In the genomic region with DNA sequence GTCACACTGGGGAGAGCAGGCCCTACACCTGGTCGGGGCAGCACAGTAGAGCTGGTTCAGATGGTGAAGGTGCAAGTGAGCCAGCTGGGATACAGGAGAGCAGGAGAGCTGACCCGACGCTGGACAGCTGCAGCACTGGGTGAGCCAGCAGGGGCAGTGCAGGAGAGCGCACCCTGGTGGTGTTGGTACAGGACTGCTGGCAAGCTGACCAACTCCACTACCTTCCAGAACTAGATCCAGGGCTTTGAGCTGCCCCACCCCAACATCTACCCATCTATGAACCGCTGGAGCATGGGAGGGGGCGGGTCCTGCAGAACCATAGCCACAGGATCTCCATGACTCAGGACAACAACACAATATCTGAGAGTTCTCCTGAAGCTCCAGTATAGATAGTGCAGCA, we compare ENCODE assay signal across 12 mouse cellular contexts. TPM values are rescaled to one million over a fixed set of nuclear protein-coding genes. Genes with fewer than 3 reads are reported as not detected.
DNase-seq lines count a peak whose midpoint lies in the region; ATAC-seq and TF ChIP-seq lines count a peak whose summit lies in the region.
"Had no signal": no experiment of that assay in that cellular context is flagged by ENCODE, and none has a peak within 500 bp of the region (broad histone marks: within the 10 kb centered on the region; RNA-seq: fewer than 3 reads in every experiment).

No protein-coding gene starts in this region.

- no peaks in the 10 kb centered on the region for H3K36me3 ChIP-seq in C2C12 (ENCODE audit: control insufficient read depth, insufficient read depth)

- no peaks in the 10 kb centered on the region for H3K79me3 ChIP-seq in C2C12 (ENCODE audit: low read depth)

- peak; percentile 57 for TF ChIP-seq CTCF in C2C12 (IDR thresholded peaks at IDR 0.05; ENCODE audit: control insufficient read depth, insufficient read depth, insufficient read length)

- no peak overlapping the region for H3K4me3 ChIP-seq in C2C12 (ENCODE audit: insufficient read depth, poor library complexity, severe bottlenecking)

- H3ac ChIP-seq in C2C12 (ENCODE audit: control insufficient read depth, insufficient read length, low read depth): no peak overlapping the region

- H3K79me2 ChIP-seq in C2C12 (ENCODE audit: control insufficient read depth, insufficient read depth): no peaks in the 10 kb centered on the region

- DNase-seq in embryo, embryonic 10 days (ENCODE audit: low spot score): peak; percentile 18
- DNase-seq in embryo, embryonic 11 days: no peak
- peak; percentile 6 for DNase-seq in left cerebral cortex, postnatal 4 days
- no peak for DNase-seq in left cerebral cortex, adult 18-20 months (ENCODE audit: low spot score in 2 of 2)
- DNase-seq in frontal cortex, postnatal 14 days (ENCODE audit: low spot score in 2 of 2): no peak
- no peak for DNase-seq in gastrocnemius, postnatal 36 days
- DNase-seq: gastrocnemius, postnatal 10 days; kidney, adult 9 months had no signal

- H3K27me3 ChIP-seq in C2C12 (ENCODE audit: control insufficient read depth, insufficient read depth, insufficient read length): peaks cover 7% of the 10 kb centered on the region

- intact Hi-C loops in left cerebral cortex, postnatal 4 days (cut with DNase I): no loop called here
- intact Hi-C loops in gastrocnemius, postnatal 36 days (cut with DNase I): no loop called here

- 0 out of 2 replicates have a peak, but pooled peaks have one; percentile 29 for ATAC-seq in common myeloid progenitor, adult 5-6 weeks (replicated peaks; ENCODE audit: low read depth, poor library complexity, severe bottlenecking)

TF ChIP-seq in C2C12, 6 proteins besides CTCF, POLR2A, EP300 and RAD21:
- TF ChIP-seq FOSL1 (IDR thresholded peaks at IDR 0.05; ENCODE audit: insufficient read depth, low read length, poor library complexity, severe bottlenecking): no peak
- no peak for TF ChIP-seq MAX (IDR thresholded peaks at IDR 0.05)
- no peak for TF ChIP-seq USF1 (IDR thresholded peaks at IDR 0.05; ENCODE audit: low read depth)
- no peak for TF ChIP-seq MYOG (IDR thresholded peaks at IDR 0.05; ENCODE audit: control insufficient read depth, extremely low read depth, insufficient read length)
- no peak for TF ChIP-seq MYOD1 (IDR thresholded peaks at IDR 0.05; ENCODE audit: control insufficient read depth, insufficient read length, low read depth)
- TF ChIP-seq CEBPB (IDR thresholded peaks at IDR 0.05; ENCODE audit: low read depth): no peak
TF ChIP-seq in C2C12: peak in this region for 0.

RNA-seq across cellular contexts. Expression of gene Gzmn, which starts 12.5 kb away (rescaled TPM):
- total RNA-seq in left cerebral cortex, postnatal 4 days (2021): not detected
- not detected for total RNA-seq in left cerebral cortex, adult 18-20 months (2021)
- polyA plus RNA-seq in C2C12 (2012; fragmentation: generic; extraction: Trizol): not detected
- total RNA-seq in common myeloid progenitor, adult 5-6 weeks (2017): not detected in 2 replicates
- not detected for total RNA-seq in gastrocnemius, postnatal 36 days (2021)
- total RNA-seq: gastrocnemius, postnatal 10 days; heart, postnatal 25 days had no signal
- polyA plus RNA-seq: lung, embryonic 16.5 days had no signal

RNA-seq across cellular contexts. Expression of gene Gzmf, which starts 24.3 kb away (rescaled TPM):
- total RNA-seq in left cerebral cortex, postnatal 4 days (2021): not detected
- total RNA-seq in left cerebral cortex, adult 18-20 months (2021): not detected
- polyA plus RNA-seq in C2C12 (2012; fragmentation: generic; extraction: Trizol): not detected
- total RNA-seq in common myeloid progenitor, adult 5-6 weeks (2017): not detected in 2 replicates
- not detected for total RNA-seq in gastrocnemius, postnatal 36 days (2021)
- total RNA-seq: gastrocnemius, postnatal 10 days; heart, postnatal 25 days had no signal
- polyA plus RNA-seq: lung, embryonic 16.5 days had no signal

RNA-seq across cellular contexts. Expression of gene Gzmg, which starts 27.6 kb away (rescaled TPM):
- total RNA-seq in left cerebral cortex, postnatal 4 days (2021): not detected
- total RNA-seq in left cerebral cortex, adult 18-20 months (2021): not detected
- polyA plus RNA-seq in C2C12 (2012; fragmentation: generic; extraction: Trizol): not detected
- total RNA-seq in common myeloid progenitor, adult 5-6 weeks (2017): not detected in 2 replicates
- not detected for total RNA-seq in gastrocnemius, postnatal 36 days (2021)
- total RNA-seq: gastrocnemius, postnatal 10 days; heart, postnatal 25 days had no signal
- polyA plus RNA-seq: lung, embryonic 16.5 days had no signal

RNA-seq across cellular contexts. Expression of gene Gzmc, which starts 47.5 kb away (rescaled TPM):
- total RNA-seq in left cerebral cortex, postnatal 4 days (2021): not detected
- total RNA-seq in left cerebral cortex, adult 18-20 months (2021): not detected
- polyA plus RNA-seq in C2C12 (2012; fragmentation: generic; extraction: Trizol): not detected
- not detected in 2 replicates for total RNA-seq in common myeloid progenitor, adult 5-6 weeks (2017)
- total RNA-seq in gastrocnemius, postnatal 36 days (2021): not detected
- total RNA-seq: gastrocnemius, postnatal 10 days; heart, postnatal 25 days had no signal
- polyA plus RNA-seq: lung, embryonic 16.5 days had no signal

RNA-seq across cellular contexts. Expression of gene Gzmd, which starts 54.5 kb away (rescaled TPM):
- not detected for total RNA-seq in left cerebral cortex, postnatal 4 days (2021)
- not detected for total RNA-seq in left cerebral cortex, adult 18-20 months (2021)
- polyA plus RNA-seq in C2C12 (2012; fragmentation: generic; extraction: Trizol): 0.12 TPM
- not detected in 2 replicates for total RNA-seq in common myeloid progenitor, adult 5-6 weeks (2017)
- not detected for total RNA-seq in gastrocnemius, postnatal 36 days (2021)
- total RNA-seq: gastrocnemius, postnatal 10 days; heart, postnatal 25 days had no signal
- polyA plus RNA-seq: lung, embryonic 16.5 days had no signal

Comparison
In these comparisons a context has a peak if more than half of its experiments do, and no peak if none do; other contexts are left out.
1. DNase-seq: peak in embryo, embryonic 10 days (single experiment) and left cerebral cortex, postnatal 4 days (single experiment); none in embryo, embryonic 11 days (single experiment), left cerebral cortex, adult 18-20 months (0 of 2), frontal cortex, postnatal 14 days (0 of 2) and gastrocnemius, postnatal 36 days (0 of 2).